Mouse (Mus musculus): ENCODE measurements at regions not wholly inside any gene's neighbourhood (a gene's known extent, or its start where the extent isn't known, plus 50 kb on each side); places are given as distances from the start of the nearest gene placed in this dataset.

GRCm38 (mm10) chr10:83944158-83944557 lies 221.5 kb downstream of the 1500009L16Rik start:
- 85% methylated on average over 1 of the region's 1 CpGs for WGBS
- H3K4me2 ChIP-seq (replicated peaks) = no peak overlapping the region
- H3K9ac ChIP-seq = no peak overlapping the region
- no peak overlapping the region for H3K27ac ChIP-seq
- H3K36me3 ChIP-seq = no peaks in the 10 kb centered on the region
- no peaks in the 10 kb centered on the region for H3K9me3 ChIP-seq
- no peak for ATAC-seq (ENCODE audit: insufficient number of reproducible peaks, insufficient read depth, low FRiP score, low TSS enrichment)
- no peaks in the 10 kb centered on the region; the same call in 1 of the 2 replicates for H3K4me1 ChIP-seq
- no peak overlapping the region for H3K4me3 ChIP-seq
- no peaks in the 10 kb centered on the region for H3K27me3 ChIP-seq

- WGBS = 96% methylated on average over 10 of the region's 10 CpGs
- H3K27ac ChIP-seq = no peak overlapping the region
- ATAC-seq (ENCODE audit: insufficient number of reproducible peaks, insufficient read depth, low FRiP score, low TSS enrichment) = no peak
Measured at GRCm38 (mm10) chr10:83944897-83945296, 222.2 kb downstream of the 1500009L16Rik start.

GRCm38 (mm10) chr10:83945503-83945902 lies 222.8 kb downstream of the 1500009L16Rik start:
- H3K4me1 ChIP-seq = no peaks in the 10 kb centered on the region; the same call in 1 of the 2 replicates
- no peak overlapping the region for H3K9ac ChIP-seq
- no peak overlapping the region for H3K4me2 ChIP-seq (replicated peaks)
- WGBS = 83% methylated on average over 9 of the region's 9 CpGs
- H3K4me3 ChIP-seq = no peak overlapping the region
- H3K27me3 ChIP-seq = no peaks in the 10 kb centered on the region
- no peak overlapping the region for H3K27ac ChIP-seq
- H3K36me3 ChIP-seq = no peaks in the 10 kb centered on the region
- no peak for ATAC-seq (ENCODE audit: insufficient number of reproducible peaks, insufficient read depth, low FRiP score, low TSS enrichment)
- H3K9me3 ChIP-seq = no peaks in the 10 kb centered on the region

More at GRCm38 (mm10) chr10:83944897-83945296, 222.2 kb downstream of the 1500009L16Rik start:
- Histone ChIP-seq H3K36me3 (no peaks in the 10 kb centered on the region), H3K4me3 (no peak overlapping the region), H3K9ac (no peak overlapping the region), H3K4me2 (replicated peaks) (no peak overlapping the region), H3K9me3 (no peaks in the 10 kb centered on the region), H3K27me3 (no peaks in the 10 kb centered on the region), H3K4me1 (no peaks in the 10 kb centered on the region; the same call in 1 of the 2 replicates)

- Histone ChIP-seq H3K4me3 (no peak overlapping the region), H3K4me2 (replicated peaks) (no peak overlapping the region), H3K4me1 (no peaks in the 10 kb centered on the region; the same call in 1 of the 2 replicates), H3K36me3 (no peaks in the 10 kb centered on the region), H3K27me3 (no peaks in the 10 kb centered on the region), H3K9me3 (no peaks in the 10 kb centered on the region), H3K9ac (no peak overlapping the region), H3K27ac (no peak overlapping the region)
- WGBS = 81% methylated on average over 11 of the region's 11 CpGs
- ATAC-seq (ENCODE audit: insufficient number of reproducible peaks, insufficient read depth, low FRiP score, low TSS enrichment) = no peak
Measured at GRCm38 (mm10) chr10:83946186-83947176, 223.8 kb downstream of the 1500009L16Rik start.

GRCm38 (mm10) chr10:83957118-83957759 lies 234.6 kb downstream of the 1500009L16Rik start:
- Histone ChIP-seq H3K9me3 (no peaks in the 10 kb centered on the region), H3K36me3 (no peaks in the 10 kb centered on the region), H3K9ac (no peak overlapping the region), H3K4me1 (no peaks in the 10 kb centered on the region; the same call in 1 of the 2 replicates), H3K4me2 (replicated peaks) (no peak overlapping the region), H3K27me3 (no peaks in the 10 kb centered on the region), H3K4me3 (no peak overlapping the region), H3K27ac (no peak overlapping the region)
- 0 out of 2 replicates have a peak, but pooled peaks have one; percentile 10 for ATAC-seq (ENCODE audit: insufficient number of reproducible peaks, insufficient read depth, low FRiP score, low TSS enrichment)
- WGBS = 54% methylated on average over 18 of the region's 18 CpGs

GRCm38 (mm10) chr10:83958397-83958796 lies 235.7 kb downstream of the 1500009L16Rik start:
- Histone ChIP-seq H3K4me1 (peaks cover under 1% of the 10 kb centered on the region; the same call in 1 of the 2 replicates), H3K36me3 (no peaks in the 10 kb centered on the region), H3K4me3 (no peak overlapping the region), H3K4me2 (replicated peaks) (no peak overlapping the region), H3K27ac (no peak overlapping the region), H3K9ac (no peak overlapping the region), H3K9me3 (no peaks in the 10 kb centered on the region), H3K27me3 (peaks cover 3% of the 10 kb centered on the region; the same call in 1 of the 2 replicates)
- no peak for ATAC-seq (ENCODE audit: insufficient number of reproducible peaks, insufficient read depth, low FRiP score, low TSS enrichment)
- WGBS = 84% methylated on average over 3 of the region's 3 CpGs

GRCm38 (mm10) chr10:83958826-83959225 lies 236.2 kb downstream of the 1500009L16Rik start:
- no peak for ATAC-seq (ENCODE audit: insufficient number of reproducible peaks, insufficient read depth, low FRiP score, low TSS enrichment)
- Histone ChIP-seq H3K9me3 (no peaks in the 10 kb centered on the region), H3K36me3 (no peaks in the 10 kb centered on the region), H3K4me3 (no peak overlapping the region), H3K9ac (no peak overlapping the region), H3K4me2 (replicated peaks) (no peak overlapping the region), H3K4me1 (peaks cover 5% of the 10 kb centered on the region; the same call in 1 of the 2 replicates), H3K27me3 (peaks cover 3% of the 10 kb centered on the region; the same call in 1 of the 2 replicates), H3K27ac (no peak overlapping the region)
- WGBS = 83% methylated on average over 2 of the region's 2 CpGs

GRCm38 (mm10) chr10:83963232-83963760 lies 240.6 kb downstream of the 1500009L16Rik start:
- Histone ChIP-seq H3K36me3 (no peaks in the 10 kb centered on the region), H3K4me1 (peaks cover 17% of the 10 kb centered on the region; the same call in 1 of the 2 replicates), H3K27me3 (peaks cover 3% of the 10 kb centered on the region; the same call in 1 of the 2 replicates), H3K9me3 (no peaks in the 10 kb centered on the region), H3K4me2 (replicated peaks) (no peak overlapping the region), H3K4me3 (no peak overlapping the region), H3K27ac (no peak overlapping the region), H3K9ac (no peak overlapping the region)
- WGBS = 69% methylated on average over 12 of the region's 12 CpGs
- no peak for ATAC-seq (ENCODE audit: insufficient number of reproducible peaks, insufficient read depth, low FRiP score, low TSS enrichment)

GRCm38 (mm10) chr10:83963779-83964643 lies 241.3 kb downstream of the 1500009L16Rik start:
- Histone ChIP-seq H3K9me3 (no peaks in the 10 kb centered on the region), H3K4me3 (no peak overlapping the region), H3K4me1 (peaks cover 17% of the 10 kb centered on the region; the same call in 1 of the 2 replicates), H3K36me3 (no peaks in the 10 kb centered on the region), H3K27me3 (peaks cover 3% of the 10 kb centered on the region; the same call in 1 of the 2 replicates), H3K9ac (no peak overlapping the region), H3K27ac (no peak overlapping the region), H3K4me2 (replicated peaks) (no peak overlapping the region)
- WGBS = 24% methylated on average over 12 of the region's 12 CpGs
- no peak for ATAC-seq (ENCODE audit: insufficient number of reproducible peaks, insufficient read depth, low FRiP score, low TSS enrichment)

- no peak overlapping the region for H3K27ac ChIP-seq
- WGBS = 73% methylated on average over 5 of the region's 5 CpGs
- ATAC-seq (ENCODE audit: insufficient number of reproducible peaks, insufficient read depth, low FRiP score, low TSS enrichment) = no peak
Measured at GRCm38 (mm10) chr10:83964838-83965237, 242.2 kb downstream of the 1500009L16Rik start.

More at GRCm38 (mm10) chr10:83964838-83965237, 242.2 kb downstream of the 1500009L16Rik start:
- H3K27me3 ChIP-seq = peaks cover 3% of the 10 kb centered on the region; the same call in 1 of the 2 replicates
- no peaks in the 10 kb centered on the region for H3K36me3 ChIP-seq
- H3K4me1 ChIP-seq = peaks cover 17% of the 10 kb centered on the region; the same call in 1 of the 2 replicates
- H3K9ac ChIP-seq = no peak overlapping the region
- H3K4me2 ChIP-seq (replicated peaks) = no peak overlapping the region
- H3K9me3 ChIP-seq = no peaks in the 10 kb centered on the region
- no peak overlapping the region for H3K4me3 ChIP-seq
